10 mouse cellular contexts compared by ENCODE assay signal in the genomic region with DNA sequence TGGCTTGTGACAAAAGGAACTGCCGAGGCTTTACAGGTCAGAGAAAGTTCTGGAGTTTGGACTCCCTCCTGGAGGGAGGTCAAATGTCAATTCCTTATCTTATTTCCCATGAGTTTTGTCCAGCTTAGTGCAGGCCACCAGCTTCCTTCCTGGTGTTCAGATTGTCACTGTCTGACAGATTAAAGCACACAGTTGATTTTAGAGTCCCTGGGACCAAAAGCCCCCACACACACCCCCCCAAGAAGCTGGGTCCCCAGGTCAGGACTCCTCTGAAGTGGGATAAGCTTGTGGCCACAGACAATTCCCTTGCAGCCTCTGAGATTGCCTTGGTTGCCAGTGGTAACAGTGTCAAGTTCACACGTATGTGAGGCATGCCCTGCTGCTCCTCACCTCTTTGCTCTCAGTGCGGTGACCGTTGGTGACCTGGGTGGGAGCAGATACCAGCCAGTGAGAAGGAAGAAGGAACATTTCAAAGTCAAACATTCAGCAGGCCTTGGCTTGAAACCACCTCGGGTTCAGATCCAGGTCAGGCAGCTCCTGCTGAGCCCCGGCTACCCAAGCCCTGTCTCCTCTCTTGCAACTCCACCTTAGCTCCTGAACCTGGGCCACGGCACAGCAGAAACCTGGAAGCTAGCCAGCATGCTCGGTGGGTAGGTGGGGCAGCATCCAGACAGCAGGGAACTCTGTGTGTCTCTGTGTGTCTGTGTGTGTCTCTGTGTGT.
DNase-seq lines count a peak whose midpoint lies in the region; ATAC-seq lines count a peak whose summit lies in the region.
"Had no signal": no experiment of that assay in that cellular context is flagged by ENCODE, and none has a peak within 500 bp of the region (broad histone marks: within the 10 kb centered on the region; RNA-seq: fewer than 3 reads in every experiment).

No protein-coding gene starts in this region.

- peak; percentile 1 for DNase-seq in Muller cell, postnatal 12 days (ENCODE audit: inconsistent ontology term)
- DNase-seq in adrenal gland, adult 8-10 months, result peak; percentile 65
- DNase-seq in kidney, postnatal 4 days, result peak; percentile 65 to 78
- DNase-seq in layer of hippocampus, adult 8-10 months (ENCODE audit: low spot score in 2 of 2), result no peak
- no peak for DNase-seq in testis, postnatal 10 days (ENCODE audit: low spot score)
- DNase-seq in testis, postnatal 14 days (ENCODE audit: low spot score), result no peak

- no peak overlapping the region for H3K27ac ChIP-seq in heart, embryonic 14.5 days (replicated peaks in 1 of 2; ENCODE audit: control insufficient read depth in 1 of 2, insufficient read depth in 1 of 2, low read depth in 2 of 2, low read length in 2 of 2)
- H3K27ac ChIP-seq: hindbrain, embryonic 15.5 days; neural tube, embryonic 13.5 days had no signal

- H3K27me3 ChIP-seq in heart, embryonic 14.5 days (ENCODE audit: control insufficient read depth, insufficient read depth, low read length), result no peaks in the 10 kb centered on the region
- H3K27me3 ChIP-seq: hindbrain, embryonic 15.5 days; neural tube, embryonic 13.5 days had no signal

- H3K4me1 ChIP-seq in heart, embryonic 14.5 days (ENCODE audit: control insufficient read depth in 2 of 2, insufficient read depth in 2 of 2, low read length in 2 of 2), result peaks cover 2 to 6% of the 10 kb centered on the region in 2 experiments; a peak in 2 of 4 replicates
- H3K4me1 ChIP-seq: hindbrain, embryonic 15.5 days had no signal

- no peak overlapping the region for H3K9ac ChIP-seq in heart, embryonic 14.5 days (ENCODE audit: low read length)
- H3K9ac ChIP-seq: hindbrain, embryonic 15.5 days; neural tube, embryonic 13.5 days had no signal

- H3K9me3 ChIP-seq in heart, embryonic 14.5 days (ENCODE audit: control insufficient read depth, low read length), result no peaks in the 10 kb centered on the region
- H3K9me3 ChIP-seq: hindbrain, embryonic 15.5 days; neural tube, embryonic 13.5 days had no signal

- no peak overlapping the region for H3K4me3 ChIP-seq in heart, embryonic 14.5 days (ENCODE audit: control insufficient read depth in 1 of 2, insufficient read depth in 1 of 2, low read depth in 1 of 2, low read length in 2 of 2)
- H3K4me3 ChIP-seq: hindbrain, embryonic 15.5 days; neural tube, embryonic 13.5 days had no signal

- 0 out of 2 replicates have a peak, but pooled peaks have one; percentile 22 for ATAC-seq in heart, embryonic 14.5 days (ENCODE audit: insufficient number of reproducible peaks, insufficient read depth, low FRiP score, low read depth)
- ATAC-seq in monocyte, adult 5-6 weeks (replicated peaks; ENCODE audit: insufficient number of reproducible peaks, low FRiP score, low TSS enrichment, poor library complexity, severe bottlenecking), result no peak

- 25% methylated on average over 8 of the region's 8 CpGs for WGBS in heart, embryonic 14.5 days

- H3K36me3 ChIP-seq in heart, embryonic 14.5 days (ENCODE audit: control insufficient read depth, insufficient read depth, low read length), result no peaks in the 10 kb centered on the region
- H3K36me3 ChIP-seq: hindbrain, embryonic 15.5 days; neural tube, embryonic 13.5 days had no signal

- H3K4me2 ChIP-seq in heart, embryonic 14.5 days (ENCODE audit: low read length), result no peak overlapping the region
- H3K4me2 ChIP-seq: hindbrain, embryonic 15.5 days; neural tube, embryonic 13.5 days had no signal

Comparison
In these comparisons a context has a peak if more than half of its experiments do, and no peak if none do; other contexts are left out.
1. DNase-seq: peak in Muller cell, postnatal 12 days (single experiment), adrenal gland, adult 8-10 months (single experiment) and kidney, postnatal 4 days (2 of 2); none in layer of hippocampus, adult 8-10 months (0 of 2), testis, postnatal 10 days (single experiment) and testis, postnatal 14 days (single experiment).